Mouse (Mus musculus) thymus, postnatal 25 days (tissue): Measurements from ENCODE around the gene Atp6v1g2.

ENCODE experiments used
- DNase-seq: peaks from one replicate; pipeline ENCODE4 v3.0.0; 2022

Atp6v1g2 gene

GRCm38 (mm10) chr17:35257378-35257777 is 23.9 kb downstream of the Atp6v1g2 start:
- no peak for DNase-seq

GRCm38 (mm10) chr17:35257824-35258491 is 24.5 kb downstream of the Atp6v1g2 start:
- DNase-seq = peak; percentile 96

DNA sequence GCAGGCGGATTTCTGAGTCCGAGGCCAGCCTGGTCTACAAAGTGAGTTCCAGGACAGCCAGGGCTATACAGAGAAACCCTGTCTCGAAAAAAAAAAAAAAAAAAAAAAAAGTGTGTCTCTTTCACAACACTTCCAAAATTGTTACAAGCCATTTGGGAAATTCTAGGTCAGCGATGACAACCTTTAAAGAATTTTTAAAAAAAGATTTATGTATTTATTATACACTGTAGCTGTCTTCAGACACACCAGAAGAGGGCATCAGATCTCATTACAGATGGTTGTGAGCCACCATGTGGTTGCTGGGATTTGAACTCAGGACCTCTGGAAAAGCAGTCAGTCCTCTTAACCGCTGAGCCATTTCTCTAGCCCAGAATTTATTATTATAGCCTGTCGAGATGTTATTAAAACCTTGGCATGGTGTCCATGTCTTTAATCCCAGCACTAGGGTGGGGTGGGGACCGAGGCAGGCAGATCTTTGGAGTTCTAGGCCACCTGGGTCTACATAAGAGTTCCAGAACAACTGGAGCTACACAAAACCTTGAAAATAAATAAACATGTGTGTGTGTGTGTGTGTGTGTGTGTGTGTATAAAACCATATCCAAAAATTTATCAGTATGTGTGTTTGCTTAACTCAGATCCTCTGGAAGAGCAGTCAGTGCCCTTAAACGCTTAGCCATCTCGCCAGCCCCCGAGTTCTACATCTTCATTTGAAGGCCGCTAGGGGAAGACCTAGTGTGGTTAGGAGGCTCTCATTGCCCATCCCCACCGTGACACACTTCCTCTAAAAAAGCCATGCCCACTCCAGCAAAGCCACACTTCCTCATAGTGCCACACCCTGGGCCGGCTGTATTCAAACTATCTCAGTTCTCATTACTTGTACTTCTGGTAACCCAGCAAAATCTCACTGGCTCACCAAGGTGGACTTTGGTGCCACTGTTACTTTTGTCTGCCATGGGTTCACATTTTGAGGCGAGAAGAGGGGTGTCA is 25.3 kb downstream of the Atp6v1g2 start:
- peak; percentile 48 for DNase-seq

DNA sequence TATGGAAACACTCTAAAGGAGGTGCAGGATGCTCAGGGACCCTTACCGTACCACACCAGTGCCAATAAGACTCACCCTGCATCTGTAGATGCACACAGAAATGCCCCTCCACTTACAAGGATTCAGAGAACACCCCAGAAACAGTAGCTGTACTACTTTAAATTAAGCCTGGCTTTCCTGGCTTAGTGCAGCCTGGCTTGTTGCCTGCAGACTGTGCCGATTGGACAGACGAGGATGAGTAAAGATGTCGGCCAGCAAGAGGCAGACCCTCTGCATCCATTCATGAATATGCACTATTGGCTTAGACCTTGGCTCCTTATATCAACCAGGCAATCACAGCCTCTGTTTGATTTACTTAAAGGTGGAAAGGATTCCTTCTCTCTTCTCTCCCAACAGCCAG is 26.2 kb downstream of the Atp6v1g2 start:
- DNase-seq = no peak

- DNase-seq = no peak
Measured at GRCm38 (mm10) chr17:35261651-35262050, 28.2 kb downstream of the Atp6v1g2 start.

GRCm38 (mm10) chr17:35262664-35263522 is 29.4 kb downstream of the Atp6v1g2 start, which contains the start of gene H2-D1:
H2-D1 (plus strand) TSS chr17:35262730.
- peak; percentile 99 for DNase-seq

- no peak for DNase-seq
Measured at GRCm38 (mm10) chr17:35263523-35263883, 30.0 kb downstream of the Atp6v1g2 start.

DNA sequence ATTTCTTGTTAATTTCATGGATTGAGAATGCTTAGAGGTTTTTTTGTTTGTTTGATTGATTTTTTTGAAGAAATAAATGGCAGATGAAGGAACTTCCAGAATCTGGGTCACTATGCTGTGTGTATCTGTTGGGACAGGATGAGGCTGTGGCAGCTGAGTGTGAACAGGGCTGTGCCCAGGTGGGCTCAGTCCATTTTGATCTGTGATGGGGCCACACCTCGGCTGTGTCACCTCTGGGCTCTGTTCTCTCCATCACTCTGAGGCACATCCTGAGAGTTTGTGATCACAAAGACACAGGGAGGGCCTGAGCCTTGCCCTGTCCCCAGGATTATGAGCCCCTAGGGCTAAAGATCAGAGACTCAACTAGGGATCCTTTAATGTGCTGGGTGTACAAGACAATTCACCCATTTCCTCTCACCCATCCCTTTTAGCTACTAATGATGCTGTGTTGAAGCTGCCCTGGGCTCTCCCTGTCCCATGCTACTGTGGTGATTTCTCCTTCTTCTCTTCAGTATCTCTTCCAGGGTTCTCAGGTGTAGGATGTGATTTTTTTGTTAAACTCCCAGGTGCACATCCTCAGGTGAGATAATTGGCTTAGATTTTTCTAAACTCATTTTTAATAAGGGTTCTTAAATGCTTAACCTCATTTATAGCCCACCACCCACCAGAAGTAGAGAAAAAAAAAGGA is 34.1 kb downstream of the Atp6v1g2 start:
- no peak for DNase-seq

GRCm38 (mm10) chr17:35269653-35270347 is 36.3 kb downstream of the Atp6v1g2 start:
- peak; percentile 35 for DNase-seq

DNA sequence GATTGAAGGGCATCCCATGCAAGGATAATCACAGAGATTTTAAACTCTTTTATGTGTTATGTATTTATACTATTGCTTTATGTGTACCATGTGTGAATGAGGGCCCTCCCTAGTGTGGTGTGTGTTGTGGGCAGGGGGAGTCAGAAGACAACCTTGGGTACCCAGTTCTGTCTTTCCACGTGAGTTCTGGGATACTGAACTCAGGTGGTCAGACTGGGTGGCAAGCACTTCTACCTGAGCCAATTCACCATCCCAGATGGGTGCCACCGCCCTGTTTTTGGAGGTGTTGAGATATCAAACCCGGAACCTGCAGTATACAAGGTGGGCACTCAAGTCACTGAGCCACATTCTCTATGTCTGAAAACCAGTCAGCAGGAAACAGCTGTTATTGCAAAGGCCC is 38.8 kb downstream of the Atp6v1g2 start:
- DNase-seq = no peak

DNA sequence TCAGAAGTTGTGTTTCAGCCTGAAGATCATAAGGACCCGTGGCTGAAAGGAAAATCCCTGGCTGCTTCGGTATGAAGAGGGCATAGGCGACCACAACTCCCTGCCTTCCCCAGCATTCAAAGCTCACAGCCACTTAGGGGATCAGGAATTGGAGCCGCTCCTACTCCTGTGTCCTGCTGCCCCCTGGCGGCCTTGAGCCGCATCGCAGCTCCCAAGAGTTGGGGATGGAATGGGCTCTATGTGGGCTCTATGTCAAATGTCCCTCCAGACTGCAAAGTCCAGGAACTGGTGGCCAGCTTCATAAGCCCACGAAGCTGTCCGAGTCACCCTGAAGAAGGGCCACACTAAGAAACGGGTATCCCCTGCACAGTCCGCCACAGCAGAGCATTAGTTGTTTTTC is 41.3 kb downstream of the Atp6v1g2 start:
- DNase-seq = peak; percentile 87

DNA sequence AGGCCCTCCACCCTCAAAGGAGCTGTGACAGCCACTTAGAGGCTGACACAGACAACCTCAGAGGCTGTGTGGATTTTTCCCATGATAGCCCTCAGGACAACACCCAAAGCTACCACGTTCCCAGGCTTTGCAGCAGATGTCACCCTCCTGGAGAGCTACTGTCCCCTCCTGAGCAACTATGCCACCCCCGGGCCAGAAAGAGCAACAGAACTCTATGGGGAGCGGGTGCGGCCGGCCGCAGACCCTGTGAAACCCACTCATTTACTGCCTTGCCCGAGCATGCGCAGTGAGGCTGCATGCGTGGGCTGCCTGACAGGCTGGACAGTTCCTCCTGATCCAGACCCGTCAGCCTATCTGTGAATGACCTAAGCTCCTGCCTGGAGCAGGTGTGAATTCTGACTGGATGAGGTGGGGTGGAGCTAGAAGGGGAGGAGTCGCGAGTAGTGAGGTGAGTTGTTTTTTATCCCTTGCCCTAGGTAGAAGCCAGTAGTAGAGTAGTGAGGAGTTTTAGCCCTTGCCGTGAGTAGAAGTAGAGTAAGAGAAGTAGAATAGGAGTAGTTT is 42.9 kb downstream of the Atp6v1g2 start:
- DNase-seq = no peak

GRCm38 (mm10) chr17:35278049-35278448 is 44.6 kb downstream of the Atp6v1g2 start:
- DNase-seq = no peak

DNA sequence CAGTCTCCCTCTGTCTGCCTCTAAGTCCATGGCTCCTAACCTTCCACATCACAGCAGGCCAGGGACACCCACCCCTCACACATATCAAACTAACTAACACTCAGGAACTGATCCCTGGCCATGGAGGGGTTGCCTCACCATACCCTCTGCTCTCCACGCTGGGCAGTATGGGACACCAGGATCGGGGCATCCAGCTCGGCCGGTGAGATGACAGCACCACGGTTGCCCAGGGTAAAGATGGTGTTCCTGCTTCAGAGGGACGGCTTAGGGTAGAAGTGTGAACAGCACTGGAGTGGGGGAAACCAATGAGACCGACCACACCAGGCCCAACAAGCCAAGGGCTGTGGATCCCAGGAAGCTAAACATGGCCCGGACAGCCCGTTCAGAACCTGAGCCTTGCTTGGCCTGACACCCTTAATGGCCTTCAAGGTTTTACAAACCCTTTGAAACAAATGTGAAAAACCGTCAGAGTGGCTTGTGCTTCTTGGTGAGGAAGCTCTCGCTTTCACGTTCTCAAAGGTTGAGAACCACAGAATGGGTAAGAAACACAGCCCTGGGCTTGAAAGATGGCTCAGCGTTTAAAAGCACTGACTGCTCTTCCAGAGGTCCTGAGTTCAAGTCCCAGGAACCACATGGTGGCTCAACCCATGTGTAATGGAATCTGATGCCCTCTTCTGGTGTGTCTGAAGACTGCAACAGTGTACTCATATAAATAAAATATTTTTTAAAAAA is 45.7 kb downstream of the Atp6v1g2 start:
- DNase-seq = no peak

DNA sequence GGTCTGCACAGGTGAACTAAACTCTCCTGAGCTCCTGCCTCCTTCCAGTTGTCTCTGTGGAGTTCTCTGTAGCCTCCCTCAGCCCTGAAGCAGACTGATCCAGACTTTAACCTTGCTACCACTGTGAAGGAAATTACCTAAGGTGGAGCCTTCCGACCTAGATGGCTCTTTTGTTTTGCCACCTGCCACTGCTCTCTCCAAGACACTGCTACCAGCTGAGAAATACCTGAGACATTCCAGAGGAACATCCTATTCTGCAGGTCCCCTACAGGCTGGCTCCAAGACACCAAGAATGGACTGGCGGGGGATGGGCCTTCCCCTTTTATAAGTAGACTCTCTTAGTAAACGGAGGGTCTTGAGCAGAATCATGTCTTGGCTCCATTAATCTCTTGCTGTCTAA is 46.8 kb downstream of the Atp6v1g2 start:
- no peak for DNase-seq

- DNase-seq = no peak
Measured at GRCm38 (mm10) chr17:35285431-35285830, 52.0 kb downstream of the Atp6v1g2 start.
